Mouse (Mus musculus) neural tube, embryonic 14.5 days (tissue): ENCODE measurements around the gene Zp1. TPM values are rescaled to one million over a fixed set of nuclear protein-coding genes. Genes with fewer than 3 reads are reported as not detected.
A peak's percentile ranks its signal among the peaks of the same experiment; 100 is the strongest.

Experiments used
- ATAC-seq: fragments of 200-750 bp; cut with Nextera tagmentation; 2 replicates; pipeline ENCODE4 v1.8.0; 2017; ENCODE audit warnings: low read depth, mild to moderate bottlenecking, moderate TSS enrichment, moderate library complexity
- H3K27ac ChIP-seq: fragments of 300-500 bp; sonication (generic); 2 replicates; pipeline ENCODE4 v1.5.1; 2014; ENCODE audit warnings: low read depth, mild to moderate bottlenecking, control low read depth, low read length, moderate library complexity, mixed read lengths
- H3K27me3 ChIP-seq: fragments of 300-500 bp; sonication (generic); 2 replicates; pipeline ENCODE4 v1.6.1; 2014; ENCODE audit warnings: low read length; ENCODE audit not compliant: control insufficient read depth, insufficient read depth
- H3K36me3 ChIP-seq: fragments of 300-500 bp; sonication (generic); 2 replicates; pipeline ENCODE4 v1.6.1; 2014; ENCODE audit warnings: low read length, mixed read lengths; ENCODE audit not compliant: control insufficient read depth, insufficient read depth
- H3K4me1 ChIP-seq: fragments of 300-500 bp; sonication (generic); 2 replicates; pipeline ENCODE4 v1.6.1; 2014; ENCODE audit warnings: low read length; ENCODE audit not compliant: control insufficient read depth, insufficient read depth
- H3K4me2 ChIP-seq: fragments of 300-500 bp; sonication (generic); 2 replicates; pipeline ENCODE4 v1.6.1; 2014; ENCODE audit warnings: mild to moderate bottlenecking, low read depth, low read length, control low read depth
- H3K4me3 ChIP-seq: fragments of 300-500 bp; sonication (generic); 2 replicates; pipeline ENCODE4 v1.5.1; 2014; ENCODE audit warnings: low read depth, low read length, control low read depth, mixed read lengths
- H3K9ac ChIP-seq: fragments of 300-500 bp; sonication (generic); replicated peaks from 2 replicates; pipeline ENCODE4 v1.6.1; 2014; ENCODE audit warnings: low read depth, mild to moderate bottlenecking, control low read depth, low read length, mixed read lengths
- H3K9me3 ChIP-seq: fragments of 300-500 bp; sonication (generic); 2 replicates; pipeline ENCODE4 v1.6.1; 2016; ENCODE audit warnings: low read length; ENCODE audit not compliant: control insufficient read depth
- WGBS: fragments of 180-500 bp; shearing (Covaris S2); extraction: QIAGEN DNeasy Blood & Tissue Kit; methylation state at CpG from one replicate; pipeline ENCODE4 v1.1.7; 2014; 5-methylcytosine and 5-hydroxymethylcytosine counted together
- polyA plus RNA-seq: library from polyadenylated mRNA; unstranded; fragments of >200 nt; fragmentation: Nextera tagmentation; extraction: Ambion mirVana; gene quantifications from 2 replicates; pipeline ENCODE4 v1.2.1, GENCODE M21; 2014

Zp1 gene
- polyA plus RNA-seq, 1 experiment from 2014 or later = not detected

GRCm38 (mm10) chr19:10871328-10871961 is 49.0 kb downstream of the Zp1 start:
- WGBS = 81% methylated on average over 14 of the region's 14 CpGs

DNA sequence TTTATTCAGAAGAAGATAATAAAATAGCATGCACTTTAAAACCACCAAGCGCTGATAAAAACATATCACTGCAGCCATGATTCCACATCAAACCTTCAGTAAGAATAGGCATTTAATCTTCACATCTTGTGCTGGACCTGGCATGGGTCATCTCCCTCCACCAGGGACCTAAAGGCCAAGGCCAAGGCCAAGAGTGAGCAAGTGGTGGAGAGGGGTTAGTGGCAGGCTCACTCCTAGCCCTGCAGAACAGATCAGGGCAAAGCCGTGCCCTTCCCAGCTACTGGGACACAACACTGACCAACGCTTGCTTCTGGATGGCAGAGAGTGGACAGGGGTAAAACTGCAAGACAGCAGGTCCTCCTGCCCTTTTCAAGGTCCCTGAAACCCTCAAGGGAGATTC is 49.8 kb downstream of the Zp1 start:
- no peak for ATAC-seq
- no peaks in the 10 kb centered on the region for H3K27me3 ChIP-seq
- H3K36me3 ChIP-seq = peaks cover 33% of the 10 kb centered on the region
- 88% methylated on average over 3 of the region's 3 CpGs for WGBS
- H3K27ac ChIP-seq = no peak overlapping the region
- no peak overlapping the region for H3K4me3 ChIP-seq
- no peak overlapping the region for H3K4me2 ChIP-seq
- no peak overlapping the region for H3K9ac ChIP-seq
- H3K4me1 ChIP-seq = peaks cover 14% of the 10 kb centered on the region; the same call in 1 of the 2 replicates
- no peaks in the 10 kb centered on the region for H3K9me3 ChIP-seq

More at GRCm38 (mm10) chr19:10871328-10871961, 49.0 kb downstream of the Zp1 start:
- Histone ChIP-seq H3K9me3 (no peaks in the 10 kb centered on the region), H3K36me3 (peaks cover 28% of the 10 kb centered on the region), H3K4me3 (no peak overlapping the region), H3K4me2 (no peak overlapping the region), H3K9ac (no peak overlapping the region), H3K4me1 (peaks cover 14% of the 10 kb centered on the region; the same call in 1 of the 2 replicates), H3K27me3 (no peaks in the 10 kb centered on the region), H3K27ac (no peak overlapping the region)
- no peak for ATAC-seq

DNA sequence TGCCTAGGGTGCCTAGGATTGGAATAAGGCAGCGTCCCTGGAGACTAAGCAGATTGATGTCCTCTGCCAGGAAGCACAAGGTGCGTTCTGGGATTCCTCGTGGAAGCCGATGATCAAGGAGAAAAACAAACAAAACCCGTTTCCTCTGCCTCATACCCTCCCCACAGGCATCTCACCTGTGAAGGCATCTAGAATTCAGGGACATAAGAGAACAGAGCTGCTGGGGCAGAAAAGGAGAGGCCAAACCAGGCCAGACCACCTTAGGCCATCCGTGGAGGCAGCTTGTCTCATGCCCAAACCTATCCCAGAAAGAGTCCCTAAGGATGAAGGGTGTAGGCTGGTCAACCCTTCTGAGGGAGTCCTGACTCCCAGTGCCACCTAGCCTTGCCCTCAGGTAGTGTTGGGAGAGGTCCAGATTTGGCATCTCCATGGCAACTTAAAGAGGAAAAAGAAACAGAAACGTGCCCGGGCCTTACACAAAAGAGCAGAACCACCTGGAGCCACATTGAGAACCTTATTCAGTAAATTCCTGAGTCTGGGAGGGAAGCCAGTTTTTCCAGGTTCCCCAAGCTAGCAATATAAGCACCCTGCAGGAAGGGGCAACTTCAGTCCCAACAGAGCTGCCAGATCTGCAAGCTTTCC is 50.4 kb downstream of the Zp1 start, which contains the start of gene Tmem132a:
Tmem132a (minus strand) TSS at position 55 of the 642 bp plus-strand sequence.
- Histone ChIP-seq H3K4me2 (peak within 1 kb of the TSS; percentile 90), H3K36me3 (peaks cover 40% of the 10 kb centered on the region)
- WGBS = 2% methylated on average over 8 of the region's 8 CpGs

DNA sequence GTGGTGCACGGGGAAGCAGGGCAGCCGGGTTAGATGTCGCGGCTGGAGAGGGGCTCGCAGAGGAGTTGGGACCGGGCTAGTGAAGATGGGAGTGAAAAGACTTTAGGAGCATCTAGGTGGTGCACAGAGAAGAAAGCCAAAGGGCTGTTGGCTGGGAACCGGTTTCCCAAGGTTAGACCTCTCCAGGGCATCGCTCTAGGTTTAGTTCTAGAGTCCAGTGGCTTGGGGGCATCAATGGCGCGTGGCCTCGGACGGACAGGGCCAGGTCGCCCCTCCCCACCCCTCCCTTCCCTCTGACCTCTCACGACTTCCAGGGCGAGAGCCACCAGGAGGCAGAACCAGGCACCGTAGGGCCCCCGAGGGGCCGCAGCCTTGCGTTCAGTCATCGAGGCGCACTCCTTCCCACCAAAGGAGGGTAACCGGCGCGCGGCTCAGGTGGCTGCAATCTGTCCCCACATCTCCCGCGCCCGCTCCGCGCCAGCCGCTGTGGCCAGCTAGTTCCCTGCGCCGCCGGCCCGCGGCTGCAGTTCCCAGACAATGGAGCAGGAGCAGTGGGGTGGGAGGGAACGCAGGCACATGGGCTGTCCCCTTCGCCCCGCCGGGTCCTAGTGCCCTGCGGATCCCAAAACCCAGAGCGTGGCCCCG is 51.1 kb downstream of the Zp1 start:
- peak overlapping the region; percentile 88 for H3K4me3 ChIP-seq

More for the DNA sequence above, 50.4 kb downstream of the Zp1 start, which contains the start of gene Tmem132a:
- H3K4me3 ChIP-seq = peak within 1 kb of the TSS; percentile 88
- ATAC-seq = peak; percentile 38
- peaks cover 14% of the 10 kb centered on the region; the same call in 1 of the 2 replicates for H3K4me1 ChIP-seq
- H3K9me3 ChIP-seq = no peaks in the 10 kb centered on the region
- peak within 1 kb of the TSS; percentile 92 for H3K27ac ChIP-seq
- peak within 1 kb of the TSS; percentile 96 for H3K9ac ChIP-seq
- H3K27me3 ChIP-seq = no peaks in the 10 kb centered on the region

GRCm38 (mm10) chr19:10868623-10869141 is 51.8 kb downstream of the Zp1 start:
- no peaks in the 10 kb centered on the region for H3K9me3 ChIP-seq
- WGBS = 0% methylated on average over 17 of the region's 17 CpGs
- H3K36me3 ChIP-seq = peaks cover 48% of the 10 kb centered on the region
- peak overlapping the region; percentile 88 for H3K4me3 ChIP-seq
- no peaks in the 10 kb centered on the region for H3K27me3 ChIP-seq
- H3K4me2 ChIP-seq = peak overlapping the region; percentile 90
- ATAC-seq = peak; percentile 39
- H3K9ac ChIP-seq = peak overlapping the region; percentile 96
- H3K4me1 ChIP-seq = peaks cover 14% of the 10 kb centered on the region; the same call in 1 of the 2 replicates
- H3K27ac ChIP-seq = peak overlapping the region; percentile 92

More for the DNA sequence above, 51.1 kb downstream of the Zp1 start:
- H3K4me2 ChIP-seq = peak overlapping the region; percentile 90
- 0% methylated on average over 43 of the region's 43 CpGs for WGBS
- no peaks in the 10 kb centered on the region for H3K9me3 ChIP-seq
- peak overlapping the region; percentile 92 for H3K27ac ChIP-seq
- peaks cover 14% of the 10 kb centered on the region; the same call in 1 of the 2 replicates for H3K4me1 ChIP-seq
- H3K36me3 ChIP-seq = peaks cover 46% of the 10 kb centered on the region
- H3K9ac ChIP-seq = peak overlapping the region; percentile 96
- ATAC-seq = peak; percentile 96
- no peaks in the 10 kb centered on the region for H3K27me3 ChIP-seq

DNA sequence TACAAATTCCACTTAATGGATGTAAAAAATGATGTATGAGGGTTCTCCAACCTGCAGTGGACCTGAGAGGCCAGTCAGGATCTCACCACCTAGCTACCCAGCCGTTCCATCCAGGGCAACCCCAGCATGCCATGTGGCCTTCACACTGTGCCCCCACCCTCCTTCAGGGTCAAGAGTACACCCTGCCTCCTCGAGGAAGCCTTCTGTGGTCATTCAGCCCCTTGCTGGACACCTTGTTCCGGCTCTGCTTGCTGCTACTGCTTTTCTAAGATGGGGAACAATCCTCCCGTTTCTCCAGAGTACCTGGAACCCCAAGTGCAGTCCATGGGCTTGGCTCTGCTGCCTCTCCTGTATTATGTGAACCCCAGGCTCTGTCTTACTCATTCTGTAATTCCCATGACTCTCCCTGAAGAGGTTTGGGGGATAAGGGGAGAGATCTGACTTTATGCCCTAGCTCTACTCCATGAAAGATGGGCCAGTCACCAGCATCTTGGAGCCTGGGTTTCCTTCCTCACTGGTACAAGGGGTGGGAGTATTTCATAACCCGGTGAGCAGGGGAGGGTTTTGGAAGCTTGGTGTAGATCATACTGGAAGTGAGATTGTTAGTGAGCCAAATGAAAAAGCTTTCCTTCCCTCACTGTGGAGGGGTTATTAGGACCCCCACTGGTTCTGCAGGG is 52.3 kb downstream of the Zp1 start:
- H3K4me1 ChIP-seq = peaks cover 14% of the 10 kb centered on the region; the same call in 1 of the 2 replicates
- ATAC-seq = no peak
- no peaks in the 10 kb centered on the region for H3K9me3 ChIP-seq
- H3K27ac ChIP-seq = 0 out of 2 replicates have a peak overlapping the region, but pooled peaks have one; percentile 28
- H3K4me2 ChIP-seq = peak overlapping the region; percentile 90
- H3K36me3 ChIP-seq = peaks cover 48% of the 10 kb centered on the region
- H3K27me3 ChIP-seq = no peaks in the 10 kb centered on the region
- H3K9ac ChIP-seq = peak overlapping the region; percentile 96
- peak overlapping the region; percentile 88 for H3K4me3 ChIP-seq
- 37% methylated on average over 5 of the region's 5 CpGs for WGBS

DNA sequence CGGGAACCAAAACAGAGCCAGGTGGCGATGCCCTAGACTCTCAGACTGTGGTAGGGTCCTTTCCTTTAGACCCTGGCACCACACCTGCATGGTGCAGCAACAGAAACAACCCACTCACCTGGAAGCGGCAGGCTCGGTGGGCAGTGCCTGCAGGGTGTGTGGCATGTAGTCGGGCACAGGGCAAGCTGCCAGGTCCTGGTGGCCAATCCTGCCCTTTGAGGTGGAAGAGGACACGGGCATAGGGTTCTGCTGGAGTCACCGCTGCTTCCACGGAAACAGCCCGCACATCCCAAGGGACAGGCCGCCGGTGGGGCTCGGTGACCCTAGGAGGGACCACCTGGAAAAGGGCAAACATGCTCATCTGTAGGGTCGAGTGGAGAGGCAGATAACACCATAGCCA is 54.1 kb downstream of the Zp1 start:
- 91% methylated on average over 13 of the region's 13 CpGs for WGBS
- no peak for ATAC-seq
- H3K4me3 ChIP-seq = no peak overlapping the region

More for the DNA sequence above, 54.1 kb downstream of the Zp1 start:
- Histone ChIP-seq H3K27ac (no peak overlapping the region), H3K4me1 (peaks cover 14% of the 10 kb centered on the region; the same call in 1 of the 2 replicates), H3K27me3 (no peaks in the 10 kb centered on the region), H3K36me3 (peaks cover 51% of the 10 kb centered on the region), H3K9me3 (no peaks in the 10 kb centered on the region), H3K4me2 (no peak overlapping the region), H3K9ac (no peak overlapping the region)
